ENCODE assay signal across 24 mouse cellular contexts in the genomic region with DNA sequence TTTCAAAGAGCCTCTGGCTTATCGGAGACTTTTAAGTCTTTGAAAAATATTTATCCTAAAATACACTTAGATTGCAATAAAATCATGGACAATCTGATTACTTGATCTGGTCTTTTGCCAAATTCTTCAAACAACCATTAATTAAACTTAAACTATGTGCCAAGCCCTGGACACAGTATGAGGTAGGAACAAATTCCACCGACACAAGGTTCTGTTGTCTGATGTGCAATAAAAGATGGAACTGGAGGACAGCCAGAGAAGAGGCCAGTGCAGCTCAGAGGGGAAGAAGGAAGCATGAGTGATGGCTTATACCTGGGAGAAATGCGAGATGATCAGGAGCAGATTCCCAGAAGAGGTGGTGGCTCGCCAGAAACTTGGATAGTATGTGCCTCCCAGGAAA.
DNase-seq lines count a peak whose midpoint lies in the region; ATAC-seq and TF ChIP-seq lines count a peak whose summit lies in the region.
"Had no signal": no experiment of that assay in that cellular context is flagged by ENCODE, and none has a peak within 500 bp of the region (broad histone marks: within the 10 kb centered on the region; RNA-seq: fewer than 3 reads in every experiment).

No protein-coding gene starts in this region.

- no peak overlapping the region for H3K4me2 ChIP-seq in forebrain, embryonic 14.5 days (ENCODE audit: low read length)
- no peak overlapping the region for H3K4me2 ChIP-seq in forebrain, embryonic 11.5 days (ENCODE audit: low read depth, low read length, severe bottlenecking)
- H3K4me2 ChIP-seq: embryonic facial prominence, embryonic 15.5 days; forebrain, embryonic 12.5 days; heart, embryonic 11.5 days; heart, embryonic 15.5 days; hindbrain, embryonic 13.5 days had no signal

- ATAC-seq in forebrain, embryonic 14.5 days: no peak
- no peak for ATAC-seq in forebrain, embryonic 11.5 days (replicated peaks; ENCODE audit: low FRiP score)
- ATAC-seq in erythroid progenitor cell, adult 5-6 weeks (replicated peaks; ENCODE audit: low FRiP score, poor library complexity, severe bottlenecking): no peak
- ATAC-seq: forebrain, postnatal 0 days; hindbrain, postnatal 0 days had no signal

- H3K4me1 ChIP-seq in forebrain, embryonic 14.5 days (ENCODE audit: control insufficient read depth, insufficient read depth, low read length): no peaks in the 10 kb centered on the region
- H3K4me1 ChIP-seq in forebrain, embryonic 11.5 days (replicated peaks; ENCODE audit: control insufficient read depth, insufficient read depth, low read length): no peaks in the 10 kb centered on the region
- H3K4me1 ChIP-seq: embryonic facial prominence, embryonic 15.5 days; forebrain, embryonic 12.5 days; heart, embryonic 15.5 days; hindbrain, embryonic 13.5 days had no signal

- no peaks in the 10 kb centered on the region for H3K36me3 ChIP-seq in forebrain, embryonic 14.5 days (ENCODE audit: control insufficient read depth, insufficient read depth, low read length)
- no peaks in the 10 kb centered on the region for H3K36me3 ChIP-seq in forebrain, embryonic 11.5 days (ENCODE audit: control insufficient read depth, insufficient read depth, low read length)
- H3K36me3 ChIP-seq: embryonic facial prominence, embryonic 15.5 days; forebrain, embryonic 12.5 days; heart, embryonic 15.5 days; hindbrain, embryonic 13.5 days had no signal

- WGBS in forebrain, embryonic 14.5 days: 63% methylated on average over 4 of the region's 4 CpGs
- 87% methylated on average over 4 of the region's 4 CpGs for WGBS in forebrain, embryonic 11.5 days

- TF ChIP-seq CTCF in brain, embryonic 14.5 days (IDR thresholded peaks at IDR 0.05; ENCODE audit: borderline replicate concordance, extremely low read depth, insufficient read depth, insufficient read length): no peak

- no peak overlapping the region for H3K4me3 ChIP-seq in forebrain, embryonic 14.5 days (ENCODE audit: low read depth, low read length)
- H3K4me3 ChIP-seq in forebrain, embryonic 11.5 days (ENCODE audit: low read depth, low read length): no peak overlapping the region
- H3K4me3 ChIP-seq: embryonic facial prominence, embryonic 15.5 days; erythroblast, embryonic 14.5 days; forebrain, embryonic 12.5 days; heart, adult 2 months; heart, embryonic 15.5 days; hindbrain, embryonic 13.5 days had no signal

- H3K27me3 ChIP-seq in forebrain, embryonic 14.5 days (replicated peaks; ENCODE audit: control insufficient read depth, insufficient read depth, low read length): no peaks in the 10 kb centered on the region
- no peaks in the 10 kb centered on the region for H3K27me3 ChIP-seq in forebrain, embryonic 11.5 days (ENCODE audit: control insufficient read depth, insufficient read depth, low read length)
- H3K27me3 ChIP-seq: CH12.LX; embryonic facial prominence, embryonic 15.5 days; forebrain, embryonic 12.5 days; heart, embryonic 15.5 days; hindbrain, embryonic 13.5 days had no signal

- H3K9me3 ChIP-seq in forebrain, embryonic 14.5 days (replicated peaks; ENCODE audit: control insufficient read depth, low read length): no peaks in the 10 kb centered on the region
- H3K9me3 ChIP-seq in forebrain, embryonic 11.5 days (ENCODE audit: control insufficient read depth, low read length): no peaks in the 10 kb centered on the region
- H3K9me3 ChIP-seq: embryonic facial prominence, embryonic 15.5 days; forebrain, embryonic 12.5 days; heart, embryonic 15.5 days; hindbrain, embryonic 13.5 days had no signal

- no peak overlapping the region for H3K9ac ChIP-seq in forebrain, embryonic 14.5 days (ENCODE audit: low read length)
- no peak overlapping the region for H3K9ac ChIP-seq in forebrain, embryonic 11.5 days (ENCODE audit: low read length)
- H3K9ac ChIP-seq: embryonic facial prominence, embryonic 15.5 days; forebrain, embryonic 12.5 days; forebrain, postnatal 0 days; heart, embryonic 15.5 days; hindbrain, embryonic 13.5 days had no signal

- no peak for TF ChIP-seq POLR2A in brain, embryonic 14.5 days (IDR thresholded peaks at IDR 0.05; ENCODE audit: borderline replicate concordance, extremely low read depth, insufficient read depth, insufficient read length, poor library complexity, severe bottlenecking)

- DNase-seq in forebrain, embryonic 14.5 days (ENCODE audit: low spot score): peak; percentile 17
- DNase-seq in forebrain, embryonic 11.5 days (ENCODE audit: low spot score): no peak
- DNase-seq in kidney, postnatal 14 days: peak; percentile 19
- DNase-seq in kidney, postnatal 4 days: no peak
- peak; percentile 54 for DNase-seq in Muller cell, postnatal 12 days (ENCODE audit: inconsistent ontology term)
- peak; percentile 43 for DNase-seq in brain, embryonic 14.5 days (ENCODE audit: low read depth)
- DNase-seq in gastrocnemius, adult 18-20 months (ENCODE audit: low spot score): no peak
- DNase-seq: adrenal gland, adult 2 months; adrenal gland, postnatal 25 days; cerebellum, adult 11-12 months; cerebellum, adult 9-11 months; embryo, embryonic 11 days; forebrain, postnatal 0 days; heart, adult 2 months; heart, postnatal 14 days had no signal

- H3K27ac ChIP-seq in forebrain, embryonic 14.5 days (ENCODE audit: low read depth, low read length): no peak overlapping the region
- H3K27ac ChIP-seq in forebrain, embryonic 11.5 days (ENCODE audit: low read depth, low read length): no peak overlapping the region
- H3K27ac ChIP-seq: embryonic facial prominence, embryonic 15.5 days; forebrain, embryonic 12.5 days; heart, adult 2 months; heart, embryonic 15.5 days; hindbrain, embryonic 13.5 days; hindbrain, postnatal 0 days had no signal

Comparison
In these comparisons a context has a peak if more than half of its experiments do, and no peak if none do; other contexts are left out.
1. DNase-seq: peak in forebrain, embryonic 14.5 days (single experiment), kidney, postnatal 14 days (single experiment), Muller cell, postnatal 12 days (single experiment) and brain, embryonic 14.5 days (single experiment); none in forebrain, embryonic 11.5 days (single experiment), kidney, postnatal 4 days (0 of 2) and gastrocnemius, adult 18-20 months (single experiment).